Mouse (Mus musculus): ENCODE data around the gene Sh3bgrl. TPM values are rescaled to one million over a fixed set of nuclear protein-coding genes. Genes with fewer than 3 reads are reported as not detected.

Gene Sh3bgrl
- total and polyA plus RNA-seq, 3 experiments = 25.0 to 148 (median 82.5) TPM

- in situ Hi-C loops (cut with MboI; ENCODE audit: low pct_ligation_motif_present, low pct_unique_long_range_greater_than_20kb, low sequenced_read_pairs) (no loop called here), dilution Hi-C loops (cut with MboI; ENCODE audit: extremely low pct_ligation_motif_present, extremely low pct_unique_long_range_greater_than_20kb, low sequenced_read_pairs) (no loop called here)
- no peak overlapping the region for H3K27ac ChIP-seq (ENCODE audit: insufficient read depth, low read depth)
Observed at GRCm38 (mm10) chrX:109047773-109048172, 47.4 kb upstream of the Sh3bgrl start.

DNA sequence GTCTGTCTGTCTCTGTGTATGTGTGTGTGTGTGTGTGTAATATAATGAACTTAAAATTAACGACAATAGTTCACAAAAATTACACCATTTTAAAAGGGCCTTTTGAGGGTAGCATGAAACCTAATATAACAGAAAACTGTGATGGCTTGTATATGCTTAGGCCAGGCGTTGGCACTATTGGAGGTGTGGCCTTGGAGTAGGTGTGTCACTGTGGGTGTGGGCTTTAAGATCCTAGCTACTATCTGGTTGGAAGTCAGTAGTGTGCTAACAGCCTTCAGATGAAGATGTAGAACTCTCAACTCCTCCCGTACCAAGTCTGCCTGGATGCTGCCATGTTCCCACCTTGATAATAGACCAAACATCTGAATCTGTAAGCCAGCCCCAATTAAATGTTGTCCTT is 23.4 kb upstream of the Sh3bgrl start:
- H3K27me3 ChIP-seq (replicated peaks) = no peaks in the 10 kb centered on the region
- no peaks in the 10 kb centered on the region for H3K9me3 ChIP-seq (replicated peaks; ENCODE audit: low read length)
- peaks cover 0 to 3% of the 10 kb centered on the region in 2 experiments; a peak in 2 of 4 replicates for H3K4me1 ChIP-seq (ENCODE audit: control insufficient read depth in 1 of 2, insufficient read depth in 2 of 2)
- TF ChIP-seq CTCF (conservative IDR thresholded peaks at IDR 0.05 in 1 of 2, IDR thresholded peaks at IDR 0.05 in 1 of 2; ENCODE audit: low read depth in 2 of 2, low read length in 2 of 2) (no peak), SMC3 (IDR thresholded peaks at IDR 0.05; ENCODE audit: low read depth, low read length) (no peak), EP300 (IDR thresholded peaks at IDR 0.05; ENCODE audit: low read length) (no peak), TCF12 (IDR thresholded peaks at IDR 0.05; ENCODE audit: low read depth, low read length) (no peak), MXI1 (IDR thresholded peaks at IDR 0.05; ENCODE audit: low read depth, low read length) (no peak), JUN (IDR thresholded peaks at IDR 0.05; ENCODE audit: insufficient read depth, low read depth, low read length) (no peak), IRF4 (IDR thresholded peaks at IDR 0.05; ENCODE audit: low read depth, low read length) (no peak), GABPA (IDR thresholded peaks at IDR 0.05; ENCODE audit: insufficient replicate concordance, low read depth, low read length) (no peak), ZNF384 (IDR thresholded peaks at IDR 0.05; ENCODE audit: low read depth, low read length) (no peak), NRF1 (IDR thresholded peaks at IDR 0.05; ENCODE audit: low read depth, low read length) (no peak), ZKSCAN1 (IDR thresholded peaks at IDR 0.05; ENCODE audit: borderline replicate concordance, low read depth, low read length) (no peak), KAT2A (IDR thresholded peaks at IDR 0.05; ENCODE audit: insufficient replicate concordance, low read length) (no peak), MYC (IDR thresholded peaks at IDR 0.05; ENCODE audit: low read depth, low read length) (no peak), MAFK (IDR thresholded peaks at IDR 0.05; ENCODE audit: insufficient replicate concordance, low read length) (no peak), NELFE (IDR thresholded peaks at IDR 0.05; ENCODE audit: low read depth, low read length) (no peak), MAZ (IDR thresholded peaks at IDR 0.05; ENCODE audit: low read depth, low read length) (no peak), ZC3H11A (IDR thresholded peaks at IDR 0.05; ENCODE audit: low read depth, low read length) (no peak), USF1 (IDR thresholded peaks at IDR 0.05; ENCODE audit: low read depth, low read length) (no peak), POLR2A (IDR thresholded peaks at IDR 0.05; ENCODE audit: low read depth, low read length) (no peak), MEF2A (IDR thresholded peaks at IDR 0.05; ENCODE audit: borderline replicate concordance, low read depth, low read length) (no peak)
- no peak for DNase-seq (ENCODE audit: extremely low read depth)
- H3K79me2 ChIP-seq (replicated peaks; ENCODE audit: control insufficient read depth, extremely low read depth, insufficient read depth, poor library complexity, severe bottlenecking) = no peaks in the 10 kb centered on the region
- H3K9ac ChIP-seq (ENCODE audit: insufficient read depth, low read depth) = no peak overlapping the region
- no peak overlapping the region for H3K4me2 ChIP-seq (ENCODE audit: insufficient read depth, low read depth, poor library complexity, severe bottlenecking)
- H3K27ac ChIP-seq (ENCODE audit: insufficient read depth, low read depth) = no peak overlapping the region
- no peaks in the 10 kb centered on the region for H3K36me3 ChIP-seq (replicated peaks in 1 of 2; ENCODE audit: control insufficient read depth in 1 of 2, insufficient read depth in 1 of 2, low read length in 1 of 2)
- in situ Hi-C loops (cut with MboI; ENCODE audit: low pct_ligation_motif_present, low pct_unique_long_range_greater_than_20kb, low sequenced_read_pairs) = no loop called here
- H3K4me3 ChIP-seq (replicated peaks in 1 of 3; ENCODE audit: low read depth in 2 of 3, low read length in 2 of 3, poor library complexity in 1 of 3) = no peak overlapping the region
- dilution Hi-C loops (cut with MboI; ENCODE audit: extremely low pct_ligation_motif_present, extremely low pct_unique_long_range_greater_than_20kb, low sequenced_read_pairs) = no loop called here

More at GRCm38 (mm10) chrX:109047773-109048172, 47.4 kb upstream of the Sh3bgrl start:
- no peak for DNase-seq (ENCODE audit: extremely low read depth)
- Histone ChIP-seq H3K4me2 (ENCODE audit: insufficient read depth, low read depth, poor library complexity, severe bottlenecking) (no peak overlapping the region), H3K79me2 (replicated peaks; ENCODE audit: control insufficient read depth, extremely low read depth, insufficient read depth, poor library complexity, severe bottlenecking) (no peaks in the 10 kb centered on the region), H3K4me1 (ENCODE audit: control insufficient read depth in 1 of 2, insufficient read depth in 2 of 2) (no peaks in the 10 kb centered on the region), H3K36me3 (replicated peaks in 1 of 2; ENCODE audit: control insufficient read depth in 1 of 2, insufficient read depth in 1 of 2, low read length in 1 of 2) (no peaks in the 10 kb centered on the region), H3K9me3 (replicated peaks; ENCODE audit: low read length) (no peaks in the 10 kb centered on the region), H3K4me3 (replicated peaks in 1 of 3; ENCODE audit: low read depth in 2 of 3, low read length in 2 of 3, poor library complexity in 1 of 3) (no peak overlapping the region), H3K27me3 (replicated peaks) (no peaks in the 10 kb centered on the region), H3K9ac (ENCODE audit: insufficient read depth, low read depth) (no peak overlapping the region)
- no peak for TF ChIP-seq USF1 (IDR thresholded peaks at IDR 0.05; ENCODE audit: low read depth, low read length)
- TF ChIP-seq CHD2 (IDR thresholded peaks at IDR 0.05; ENCODE audit: low read length) = no peak
- no peak for TF ChIP-seq SIN3A (IDR thresholded peaks at IDR 0.05; ENCODE audit: low read length)
- TF ChIP-seq CTCF (conservative IDR thresholded peaks at IDR 0.05 in 1 of 2, IDR thresholded peaks at IDR 0.05 in 1 of 2; ENCODE audit: low read depth in 2 of 2, low read length in 2 of 2) = no peak
- TF ChIP-seq NRF1 (IDR thresholded peaks at IDR 0.05; ENCODE audit: low read depth, low read length) = no peak
- TF ChIP-seq TCF12 (IDR thresholded peaks at IDR 0.05; ENCODE audit: low read depth, low read length) = no peak
- no peak for TF ChIP-seq ZC3H11A (IDR thresholded peaks at IDR 0.05; ENCODE audit: low read depth, low read length)
- TF ChIP-seq MYC (IDR thresholded peaks at IDR 0.05; ENCODE audit: low read depth, low read length) = no peak
- TF ChIP-seq EP300 (IDR thresholded peaks at IDR 0.05; ENCODE audit: low read length) = no peak
- no peak for TF ChIP-seq ELF1 (IDR thresholded peaks at IDR 0.05; ENCODE audit: low read depth, low read length)
- no peak for TF ChIP-seq ZKSCAN1 (IDR thresholded peaks at IDR 0.05; ENCODE audit: borderline replicate concordance, low read depth, low read length)
- TF ChIP-seq BHLHE40 (IDR thresholded peaks at IDR 0.05; ENCODE audit: low read depth, low read length) = no peak
- TF ChIP-seq POLR2AphosphoS2 (IDR thresholded peaks at IDR 0.05; ENCODE audit: low read depth, low read length) = no peak
- TF ChIP-seq RAD21 (IDR thresholded peaks at IDR 0.05; ENCODE audit: low read depth, low read length) = no peak

All from CH12.LX (cell line).